Mouse (Mus musculus): ENCODE measurements around the gene Myof.

- no peak for TF ChIP-seq CTCF (IDR thresholded peaks at IDR 0.05; ENCODE audit: borderline replicate concordance, insufficient read depth, low read length)
- TF ChIP-seq POLR2A (IDR thresholded peaks at IDR 0.05; ENCODE audit: low read depth, low read length), result no peak
Observed at GRCm38 (mm10) chr19:38076251-38076650, 32.9 kb upstream of the Myof start.

All from embryonic fibroblast, embryonic 13.5 days (primary cell).